Mouse (Mus musculus) liver, embryonic 14.5 days (tissue): Measurements from ENCODE around the gene Cipc. TPM values are rescaled to one million over a fixed set of nuclear protein-coding genes. Genes with fewer than 3 reads are reported as not detected.
A peak's percentile ranks its signal among the peaks of the same experiment; 100 is the strongest.

ENCODE experiments used
- ATAC-seq: fragments of 200-750 bp; cut with Nextera tagmentation; 2 replicates; pipeline ENCODE4 v1.8.0; 2017; ENCODE audit warnings: moderate number of reproducible peaks, mild to moderate bottlenecking, moderate library complexity; ENCODE audit not compliant: insufficient read depth
- DNase-seq, 3 experiments: peaks; one replicate each; pipeline ENCODE4 v3.0.0-alpha.2; 2012 to 2013; ENCODE audit warnings: low read depth in 3 of 3, low spot score in 3 of 3
- H3K27ac ChIP-seq: fragments of 300-500 bp; sonication (generic); 2 replicates; pipeline ENCODE4 v1.5.1; 2014; ENCODE audit warnings: moderate library complexity, mild to moderate bottlenecking, control low read depth, inconsistent platforms
- H3K27me3 ChIP-seq: fragments of 300-500 bp; sonication (generic); 2 replicates; pipeline ENCODE4 v1.6.1; 2014; ENCODE audit warnings: mild to moderate bottlenecking, low read length, moderate library complexity; ENCODE audit not compliant: control insufficient read depth, insufficient read depth
- H3K36me3 ChIP-seq: fragments of 300-500 bp; sonication (generic); replicated peaks from 2 replicates; pipeline ENCODE4 v1.6.1; 2014; ENCODE audit warnings: low read depth; ENCODE audit not compliant: control insufficient read depth, insufficient read depth
- H3K4me1 ChIP-seq, 2 experiments: fragments of 200-500 bp in 1 of 2; fragments of 300-500 bp in 1 of 2; sonication (generic) in 1 of 2; replicated peaks; 2 replicates each; pipeline ENCODE4 v1.6.1; 2012 to 2014; ENCODE audit warnings: antibody characterized with exemption in 1 of 2, inconsistent platforms in 1 of 2, low read length in 1 of 2; ENCODE audit not compliant: control insufficient read depth in 2 of 2, insufficient read depth in 2 of 2
- H3K4me2 ChIP-seq: fragments of 300-500 bp; sonication (generic); 2 replicates; pipeline ENCODE4 v1.6.1; 2014; ENCODE audit warnings: low read depth, mild to moderate bottlenecking, control low read depth, moderate library complexity
- H3K4me3 ChIP-seq, 2 experiments: fragments of 200-500 bp in 1 of 2; fragments of 300-500 bp in 1 of 2; sonication (generic) in 1 of 2; 2 replicates each; pipeline ENCODE4 v1.5.1; 2012 to 2014; ENCODE audit warnings: low read depth in 2 of 2, low read length in 2 of 2, mild to moderate bottlenecking in 2 of 2, control low read depth in 1 of 2, inconsistent platforms in 1 of 2, moderate library complexity in 1 of 2; ENCODE audit not compliant: insufficient read depth in 1 of 2
- H3K9ac ChIP-seq: fragments of 300-500 bp; sonication (generic); replicated peaks from 2 replicates; pipeline ENCODE4 v1.6.1; 2014; ENCODE audit warnings: mild to moderate bottlenecking, control low read depth, moderate library complexity
- H3K9me3 ChIP-seq: fragments of 300-500 bp; sonication (generic); 2 replicates; pipeline ENCODE4 v1.6.1; 2016; ENCODE audit warnings: low read length, mixed read lengths; ENCODE audit not compliant: control insufficient read depth
- CTCF ChIP-seq: IDR thresholded peaks from 2 replicates; pipeline ENCODE4 v1.5.1; 2016; ENCODE audit warnings: antibody characterized with exemption, low read depth, control low read depth
- EP300 ChIP-seq: IDR thresholded peaks from 2 replicates; pipeline ENCODE4 v1.6.1; 2016; ENCODE audit warnings: antibody characterized with exemption, low read depth
- WGBS: fragments of 180-500 bp; shearing (Covaris S2); extraction: QIAGEN DNeasy Blood & Tissue Kit; methylation state at CpG from one replicate; pipeline ENCODE4 v1.1.7; 2014; ENCODE audit not compliant: insufficient replicate concordance; 5-methylcytosine and 5-hydroxymethylcytosine counted together
- polyA plus RNA-seq, 2 experiments: library from polyadenylated mRNA; depleted of rRNA in 1 of 2; stranded (reverse) in 1 of 2; unstranded in 1 of 2; fragments of >200 nt; fragmentation: Nextera tagmentation in 1 of 2; extraction: Ambion mirVana in 1 of 2; gene quantifications; 2 replicates each; pipeline versions ENCODE4 v1.2.1 to v1.2.3; 2012 to 2014

Cipc gene
- polyA plus RNA-seq, 2 experiments, result 8.8 to 10.0 TPM

DNA sequence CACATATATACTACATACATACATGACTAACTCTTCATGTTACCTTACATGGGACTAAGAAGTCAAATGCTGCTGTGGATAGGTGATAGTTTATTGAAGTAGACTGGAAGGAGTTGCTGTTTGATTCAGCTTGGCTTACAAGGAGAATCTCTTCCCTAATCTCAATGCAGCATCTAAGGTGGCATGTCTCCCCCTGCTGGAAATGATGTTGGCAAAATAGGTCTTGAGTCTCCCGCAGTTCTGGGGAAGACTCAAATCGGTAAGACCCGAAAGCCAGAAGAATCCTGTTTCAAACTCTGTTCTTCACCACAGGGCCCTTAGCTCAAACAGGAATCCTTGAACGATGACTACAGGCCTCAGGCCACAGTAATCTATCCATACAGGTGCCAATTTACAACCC, 1.7 kb upstream of the Cipc start:
- peak; percentile 70 for TF ChIP-seq CTCF
- TF ChIP-seq EP300, result no peak
- Histone ChIP-seq H3K4me2 (peak overlapping the region; percentile 17), H3K9ac (no peak overlapping the region), H3K4me3 (no peak overlapping the region), H3K27ac (no peak overlapping the region), H3K9me3 (no peaks in the 10 kb centered on the region), H3K27me3 (no peaks in the 10 kb centered on the region), H3K4me1 (peaks cover 13 to 18% of the 10 kb centered on the region in 2 experiments; a peak in 3 of 4 replicates), H3K36me3 (no peaks in the 10 kb centered on the region)
- ATAC-seq (no peak), DNase-seq (peak in 2 of 3 experiments; percentile 52 to 69)
- WGBS, result 11% methylated on average over 4 of the region's 4 CpGs

- peak overlapping the region; percentile 85 for H3K9ac ChIP-seq
- WGBS, result under 1% methylated on average over 17 of the region's 17 CpGs
- H3K36me3 ChIP-seq, result no peaks in the 10 kb centered on the region
- TF ChIP-seq EP300 (no peak), CTCF (no peak)
- H3K4me2 ChIP-seq, result peak overlapping the region; percentile 92
- H3K27ac ChIP-seq, result peak overlapping the region; percentile 92
- peak overlapping the region; percentile 67 to 92 for H3K4me3 ChIP-seq
- peaks cover 15 to 26% of the 10 kb centered on the region in 2 experiments; a peak in 3 of 4 replicates for H3K4me1 ChIP-seq
- H3K9me3 ChIP-seq, result no peaks in the 10 kb centered on the region
- no peak for DNase-seq
- H3K27me3 ChIP-seq, result no peaks in the 10 kb centered on the region
- no peak for ATAC-seq
Observed at GRCm38 (mm10) chr12:86946301-86946781, 502 bp upstream of the Cipc start.

- 16% methylated on average over 26 of the region's 26 CpGs for WGBS
- Histone ChIP-seq H3K9me3 (no peaks in the 10 kb centered on the region), H3K4me2 (peak overlapping the region; percentile 92), H3K4me1 (peaks cover 15 to 26% of the 10 kb centered on the region in 2 experiments; a peak in 3 of 4 replicates), H3K27ac (peak overlapping the region; percentile 43), H3K4me3 (peak overlapping the region; percentile 67 to 81), H3K27me3 (no peaks in the 10 kb centered on the region), H3K36me3 (peaks cover 5% of the 10 kb centered on the region), H3K9ac (peak overlapping the region; percentile 88)
- DNase-seq (no peak), ATAC-seq (peak; percentile 19; the same call in 1 of the 2 replicates)
- TF ChIP-seq EP300, result no peak
- no peak for TF ChIP-seq CTCF
Observed at GRCm38 (mm10) chr12:86947681-86948401, 998 bp downstream of the Cipc start.

- Histone ChIP-seq H3K4me3 (peak overlapping the region in 1 of 2 experiments; percentile 67; a peak in 2 of 4 replicates), H3K9ac (no peak overlapping the region), H3K4me1 (peaks cover 15 to 26% of the 10 kb centered on the region in 2 experiments; a peak in 3 of 4 replicates), H3K9me3 (no peaks in the 10 kb centered on the region), H3K36me3 (peaks cover 5% of the 10 kb centered on the region), H3K27ac (no peak overlapping the region), H3K27me3 (no peaks in the 10 kb centered on the region), H3K4me2 (peak overlapping the region; percentile 92)
- WGBS, result 58% methylated on average over 6 of the region's 6 CpGs
- ATAC-seq (no peak), DNase-seq (no peak)
- no peak for TF ChIP-seq EP300
- TF ChIP-seq CTCF, result no peak
Observed at GRCm38 (mm10) chr12:86948627-86949026, 1.8 kb downstream of the Cipc start.

GRCm38 (mm10) chr12:86949501-86949900, 2.7 kb downstream of the Cipc start:
- TF ChIP-seq CTCF (no peak), EP300 (no peak)
- H3K9ac ChIP-seq, result no peak overlapping the region
- no peak for ATAC-seq
- no peak overlapping the region for H3K27ac ChIP-seq
- no peak overlapping the region; the same call in 1 of the 2 replicates for H3K4me2 ChIP-seq
- no peak overlapping the region for H3K4me3 ChIP-seq
- no peak for DNase-seq
- no peaks in the 10 kb centered on the region for H3K9me3 ChIP-seq
- peaks cover 15 to 26% of the 10 kb centered on the region in 2 experiments; a peak in 3 of 4 replicates for H3K4me1 ChIP-seq
- WGBS, result 63% methylated on average over 9 of the region's 9 CpGs
- no peaks in the 10 kb centered on the region for H3K27me3 ChIP-seq
- H3K36me3 ChIP-seq, result peaks cover 9% of the 10 kb centered on the region
